Mouse (Mus musculus) embryonic facial prominence, embryonic 13.5 days (tissue): Measurements from ENCODE around the gene Nbl1. TPM values are rescaled to one million over a fixed set of nuclear protein-coding genes. Genes with fewer than 3 reads are reported as not detected.

Source experiments
- ATAC-seq: fragments of 200-750 bp; cut with Nextera tagmentation; 2 replicates; pipeline ENCODE4 v1.8.0; 2017; ENCODE audit warnings: low read depth; ENCODE audit not compliant: insufficient number of reproducible peaks, insufficient read depth, low FRiP score, low TSS enrichment
- H3K27ac ChIP-seq: fragments of 300-500 bp; sonication (generic); 2 replicates; pipeline ENCODE4 v1.5.1; 2015; ENCODE audit warnings: moderate library complexity, mild to moderate bottlenecking, inconsistent platforms
- H3K27me3 ChIP-seq: fragments of 300-500 bp; sonication (generic); 2 replicates; pipeline ENCODE4 v1.6.1; 2015; ENCODE audit warnings: mild to moderate bottlenecking, inconsistent platforms
- H3K36me3 ChIP-seq: fragments of 300-500 bp; sonication (generic); 2 replicates; pipeline ENCODE4 v1.6.1; 2015; ENCODE audit warnings: mild to moderate bottlenecking, inconsistent platforms
- H3K4me1 ChIP-seq: fragments of 300-500 bp; sonication (generic); 2 replicates; pipeline ENCODE4 v1.6.1; 2015; ENCODE audit warnings: inconsistent platforms
- H3K4me2 ChIP-seq: fragments of 300-500 bp; sonication (generic); 2 replicates; pipeline ENCODE4 v1.6.1; 2015; ENCODE audit warnings: moderate library complexity, mild to moderate bottlenecking, inconsistent platforms
- H3K4me3 ChIP-seq: fragments of 300-500 bp; sonication (generic); 2 replicates; pipeline ENCODE4 v1.5.1; 2015; ENCODE audit warnings: mild to moderate bottlenecking, inconsistent platforms
- H3K9ac ChIP-seq: fragments of 300-500 bp; sonication (generic); 2 replicates; pipeline ENCODE4 v1.6.1; 2015; ENCODE audit warnings: mild to moderate bottlenecking, inconsistent platforms
- H3K9me3 ChIP-seq: fragments of 300-500 bp; sonication (generic); 2 replicates; pipeline ENCODE4 v1.6.1; 2016; ENCODE audit warnings: inconsistent platforms
- WGBS: fragments of 180-500 bp; shearing (Covaris S2); methylation state at CpG from one replicate; pipeline ENCODE4 v1.1.7; 2015; ENCODE audit warnings: mixed read lengths; 5-methylcytosine and 5-hydroxymethylcytosine counted together
- polyA plus RNA-seq: library from polyadenylated mRNA; unstranded; fragments of >200 nt; fragmentation: Nextera tagmentation; extraction: Ambion mirVana; gene quantifications from 2 replicates; pipeline ENCODE4 v1.2.1, GENCODE M21; 2015

Gene Nbl1
- polyA plus RNA-seq, 1 experiment from 2014 or later = 187 TPM

- 58% methylated on average over 17 of the region's 17 CpGs for WGBS
Observed at GRCm38 (mm10) chr4:139037795-139038607, 54.8 kb downstream of the Nbl1 start.

GRCm38 (mm10) chr4:139035799-139036198 lies 57.0 kb downstream of the Nbl1 start:
- Histone ChIP-seq H3K9ac (no peak overlapping the region), H3K27ac (no peak overlapping the region), H3K4me3 (no peak overlapping the region), H3K4me2 (no peak overlapping the region), H3K36me3 (no peaks in the 10 kb centered on the region), H3K4me1 (peaks cover 18% of the 10 kb centered on the region), H3K27me3 (peaks cover 10% of the 10 kb centered on the region), H3K9me3 (no peaks in the 10 kb centered on the region)
- ATAC-seq = no peak
- WGBS = 93% methylated on average over 3 of the region's 3 CpGs

More at GRCm38 (mm10) chr4:139037795-139038607, 54.8 kb downstream of the Nbl1 start:
- Histone ChIP-seq H3K9me3 (no peaks in the 10 kb centered on the region), H3K4me3 (no peak overlapping the region), H3K4me2 (no peak overlapping the region), H3K4me1 (peaks cover 21% of the 10 kb centered on the region), H3K27ac (no peak overlapping the region), H3K9ac (no peak overlapping the region), H3K27me3 (peaks cover 10% of the 10 kb centered on the region), H3K36me3 (no peaks in the 10 kb centered on the region)
- ATAC-seq = no peak

GRCm38 (mm10) chr4:139034942-139035341 lies 57.9 kb downstream of the Nbl1 start:
- peaks cover 6% of the 10 kb centered on the region for H3K27me3 ChIP-seq
- 87% methylated on average over 3 of the region's 3 CpGs for WGBS

GRCm38 (mm10) chr4:139034540-139034939 lies 58.3 kb downstream of the Nbl1 start:
- Histone ChIP-seq H3K9me3 (no peaks in the 10 kb centered on the region), H3K9ac (no peak overlapping the region), H3K4me2 (no peak overlapping the region), H3K36me3 (no peaks in the 10 kb centered on the region), H3K27ac (no peak overlapping the region), H3K4me1 (peaks cover 7% of the 10 kb centered on the region; the same call in 1 of the 2 replicates), H3K4me3 (no peak overlapping the region), H3K27me3 (0 out of 2 replicates have a peak, but pooled peaks cover 3% of the 10 kb centered on the region)
- ATAC-seq = no peak
- WGBS = 50% methylated on average over 4 of the region's 4 CpGs

More at GRCm38 (mm10) chr4:139034942-139035341, 57.9 kb downstream of the Nbl1 start:
- no peak overlapping the region for H3K27ac ChIP-seq
- H3K9ac ChIP-seq = no peak overlapping the region
- no peak for ATAC-seq
- H3K36me3 ChIP-seq = no peaks in the 10 kb centered on the region
- H3K4me1 ChIP-seq = peaks cover 10% of the 10 kb centered on the region
- no peaks in the 10 kb centered on the region for H3K9me3 ChIP-seq
- H3K4me2 ChIP-seq = no peak overlapping the region
- H3K4me3 ChIP-seq = no peak overlapping the region

GRCm38 (mm10) chr4:139034010-139034367 lies 58.8 kb downstream of the Nbl1 start:
- no peak for ATAC-seq
- Histone ChIP-seq H3K4me2 (no peak overlapping the region), H3K27ac (no peak overlapping the region), H3K9me3 (no peaks in the 10 kb centered on the region), H3K4me1 (peaks cover 7% of the 10 kb centered on the region; the same call in 1 of the 2 replicates), H3K36me3 (no peaks in the 10 kb centered on the region), H3K27me3 (0 out of 2 replicates have a peak, but pooled peaks cover 2% of the 10 kb centered on the region), H3K4me3 (no peak overlapping the region), H3K9ac (no peak overlapping the region)
- 68% methylated on average over 8 of the region's 8 CpGs for WGBS

GRCm38 (mm10) chr4:139033263-139034009 lies 59.4 kb downstream of the Nbl1 start:
- ATAC-seq = no peak
- 80% methylated on average over 11 of the region's 11 CpGs for WGBS
- H3K4me1 ChIP-seq = peaks cover 7% of the 10 kb centered on the region; the same call in 1 of the 2 replicates
- no peak overlapping the region for H3K4me2 ChIP-seq
- no peak overlapping the region for H3K27ac ChIP-seq
- no peak overlapping the region for H3K4me3 ChIP-seq
- H3K9ac ChIP-seq = no peak overlapping the region
- no peaks in the 10 kb centered on the region for H3K36me3 ChIP-seq
- H3K27me3 ChIP-seq = no peaks in the 10 kb centered on the region
- no peaks in the 10 kb centered on the region for H3K9me3 ChIP-seq

GRCm38 (mm10) chr4:139032521-139032920 lies 60.3 kb downstream of the Nbl1 start:
- H3K4me3 ChIP-seq = no peak overlapping the region
- H3K27me3 ChIP-seq = no peaks in the 10 kb centered on the region
- H3K36me3 ChIP-seq = no peaks in the 10 kb centered on the region
- H3K9ac ChIP-seq = no peak overlapping the region
- no peaks in the 10 kb centered on the region for H3K9me3 ChIP-seq
- H3K4me1 ChIP-seq = peaks cover 3% of the 10 kb centered on the region; the same call in 1 of the 2 replicates
- H3K4me2 ChIP-seq = no peak overlapping the region
- 57% methylated on average over 12 of the region's 12 CpGs for WGBS
- no peak overlapping the region for H3K27ac ChIP-seq
- ATAC-seq = no peak

Other genes starting within 250 kb of the Nbl1 start
- gene Pla2g5, start 229.5 kb downstream of the Nbl1 start, polyA plus RNA-seq = 0.53 and 0.65 TPM in 2 replicates
- not detected in 2 replicates for gene Gm13030, start 219.0 kb downstream of the Nbl1 start, polyA plus RNA-seq
- gene Pla2g2e, start 215.1 kb downstream of the Nbl1 start, polyA plus RNA-seq = not detected in 2 replicates
- 2.7 and 2.8 TPM in 2 replicates for gene Otud3, start 179.0 kb downstream of the Nbl1 start, polyA plus RNA-seq
- not detected in 2 replicates for gene Rnf186, start 125.9 kb downstream of the Nbl1 start, polyA plus RNA-seq
- 3.3 and 3.4 TPM in 2 replicates for gene Tmco4, start 120.1 kb downstream of the Nbl1 start, polyA plus RNA-seq
- 0.22 and 0.51 TPM in 2 replicates for gene Htr6, start 17.4 kb downstream of the Nbl1 start, polyA plus RNA-seq
- gene Minos1, start 38.1 kb upstream of the Nbl1 start, polyA plus RNA-seq = 459 and 517 TPM in 2 replicates
- 396 and 424 TPM in 2 replicates for gene Capzb, start 99.9 kb upstream of the Nbl1 start, polyA plus RNA-seq
- 14.9 and 16.7 TPM in 2 replicates for gene Pqlc2, start 217.7 kb upstream of the Nbl1 start, polyA plus RNA-seq
- 91.9 and 121 TPM in 2 replicates for gene Akr7a5, start 217.8 kb upstream of the Nbl1 start, polyA plus RNA-seq